Mouse (Mus musculus) embryonic facial prominence, embryonic 15.5 days (tissue): Measurements from ENCODE around the gene Kndc1. TPM values are rescaled to one million over a fixed set of nuclear protein-coding genes. Genes with fewer than 3 reads are reported as not detected.

Source experiments
- ATAC-seq: fragments of 200-750 bp; cut with Nextera tagmentation; 2 replicates; pipeline ENCODE4 v1.8.0; 2017; ENCODE audit warnings: low read depth, moderate TSS enrichment; ENCODE audit not compliant: insufficient number of reproducible peaks, low FRiP score, low TSS enrichment
- H3K27ac ChIP-seq: fragments of 300-500 bp; sonication (generic); replicated peaks from 2 replicates; pipeline ENCODE4 v1.5.1; 2015; ENCODE audit warnings: mild to moderate bottlenecking, inconsistent platforms
- H3K27me3 ChIP-seq: fragments of 300-500 bp; sonication (generic); 2 replicates; pipeline ENCODE4 v1.6.1; 2015; ENCODE audit warnings: inconsistent platforms
- H3K36me3 ChIP-seq: fragments of 300-500 bp; sonication (generic); 2 replicates; pipeline ENCODE4 v1.6.1; 2015; ENCODE audit warnings: mild to moderate bottlenecking, inconsistent platforms
- H3K4me1 ChIP-seq: fragments of 300-500 bp; sonication (generic); 2 replicates; pipeline ENCODE4 v1.6.1; 2015; ENCODE audit warnings: inconsistent platforms
- H3K4me2 ChIP-seq: fragments of 300-500 bp; sonication (generic); replicated peaks from 2 replicates; pipeline ENCODE4 v1.6.1; 2015; ENCODE audit warnings: mild to moderate bottlenecking, inconsistent platforms
- H3K4me3 ChIP-seq: fragments of 300-500 bp; sonication (generic); replicated peaks from 2 replicates; pipeline ENCODE4 v1.5.1; 2015; ENCODE audit warnings: mild to moderate bottlenecking, inconsistent platforms
- H3K9ac ChIP-seq: fragments of 300-500 bp; sonication (generic); 2 replicates; pipeline ENCODE4 v1.6.1; 2015; ENCODE audit warnings: inconsistent platforms
- H3K9me3 ChIP-seq: fragments of 300-500 bp; sonication (generic); replicated peaks from 2 replicates; pipeline ENCODE4 v1.6.1; 2016; ENCODE audit warnings: inconsistent platforms
- WGBS: fragments of 180-500 bp; shearing (Covaris S2); methylation state at CpG from one replicate; pipeline ENCODE4 v1.1.7; 2015; 5-methylcytosine and 5-hydroxymethylcytosine counted together
- polyA plus RNA-seq: library from polyadenylated mRNA; unstranded; fragments of >200 nt; fragmentation: Nextera tagmentation; extraction: Ambion mirVana; gene quantifications from 2 replicates; pipeline ENCODE4 v1.2.1, GENCODE M21; 2015

Gene Kndc1
- polyA plus RNA-seq, 1 experiment from 2014 or later, result 1.7 TPM

DNA sequence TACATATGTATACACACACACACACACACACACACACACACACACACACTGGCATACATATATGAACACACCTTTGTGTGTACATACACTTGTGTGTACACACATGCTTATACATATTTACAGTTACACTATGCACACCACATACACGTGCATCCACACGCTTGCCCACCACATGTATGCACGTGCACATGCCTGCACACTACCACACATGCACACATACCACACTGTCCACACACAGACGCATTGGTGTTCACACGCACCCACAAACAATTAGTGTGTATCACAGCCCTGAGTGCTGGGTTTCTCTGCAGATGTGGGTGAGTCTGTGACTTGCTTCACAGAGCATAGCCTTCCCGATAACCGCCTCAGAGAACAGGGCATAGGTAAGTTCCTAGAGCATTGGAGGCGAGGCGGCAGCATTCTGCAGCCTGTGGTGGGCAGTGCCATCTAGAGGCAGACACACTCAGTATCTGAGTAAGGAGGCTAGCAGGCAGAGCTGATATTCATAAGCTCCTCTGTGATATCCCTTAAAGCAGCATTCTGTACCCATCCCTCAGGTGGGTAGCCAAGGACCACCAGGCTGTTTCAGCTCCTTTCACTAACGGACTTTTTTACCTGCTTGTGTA, 17.2 kb upstream of the Kndc1 start:
- Histone ChIP-seq H3K27me3 (no peaks in the 10 kb centered on the region), H3K9ac (no peak overlapping the region), H3K27ac (no peak overlapping the region), H3K4me2 (no peak overlapping the region), H3K4me1 (no peaks in the 10 kb centered on the region), H3K9me3 (no peaks in the 10 kb centered on the region), H3K36me3 (no peaks in the 10 kb centered on the region), H3K4me3 (no peak overlapping the region)
- ATAC-seq, result no peak
- WGBS, result 65% methylated on average over 10 of the region's 10 CpGs

GRCm38 (mm10) chr7:139878122-139878521, 16.4 kb upstream of the Kndc1 start:
- Histone ChIP-seq H3K9me3 (no peaks in the 10 kb centered on the region), H3K4me3 (no peak overlapping the region), H3K27ac (no peak overlapping the region), H3K36me3 (no peaks in the 10 kb centered on the region), H3K9ac (no peak overlapping the region), H3K4me2 (no peak overlapping the region), H3K27me3 (no peaks in the 10 kb centered on the region), H3K4me1 (no peaks in the 10 kb centered on the region)
- 66% methylated on average over 5 of the region's 5 CpGs for WGBS
- no peak for ATAC-seq

- H3K36me3 ChIP-seq, result no peaks in the 10 kb centered on the region
- no peak overlapping the region for H3K4me2 ChIP-seq
- H3K4me3 ChIP-seq, result no peak overlapping the region
- H3K9me3 ChIP-seq, result no peaks in the 10 kb centered on the region
- ATAC-seq, result no peak
- no peak overlapping the region for H3K9ac ChIP-seq
- no peaks in the 10 kb centered on the region for H3K27me3 ChIP-seq
- no peaks in the 10 kb centered on the region for H3K4me1 ChIP-seq
- 49% methylated on average over 6 of the region's 6 CpGs for WGBS
- H3K27ac ChIP-seq, result no peak overlapping the region
Observed at GRCm38 (mm10) chr7:139878621-139879020, 15.9 kb upstream of the Kndc1 start.

GRCm38 (mm10) chr7:139883545-139883944, 11.0 kb upstream of the Kndc1 start:
- Histone ChIP-seq H3K27me3 (no peaks in the 10 kb centered on the region), H3K4me2 (no peak overlapping the region), H3K9me3 (no peaks in the 10 kb centered on the region), H3K36me3 (no peaks in the 10 kb centered on the region), H3K4me1 (no peaks in the 10 kb centered on the region), H3K9ac (no peak overlapping the region), H3K4me3 (no peak overlapping the region), H3K27ac (no peak overlapping the region)
- no peak for ATAC-seq
- WGBS, result 54% methylated on average over 4 of the region's 4 CpGs

GRCm38 (mm10) chr7:139891779-139892178, 2.7 kb upstream of the Kndc1 start:
- H3K4me1 ChIP-seq, result peaks cover 8% of the 10 kb centered on the region
- ATAC-seq, result no peak
- 67% methylated on average over 5 of the region's 5 CpGs for WGBS

DNA sequence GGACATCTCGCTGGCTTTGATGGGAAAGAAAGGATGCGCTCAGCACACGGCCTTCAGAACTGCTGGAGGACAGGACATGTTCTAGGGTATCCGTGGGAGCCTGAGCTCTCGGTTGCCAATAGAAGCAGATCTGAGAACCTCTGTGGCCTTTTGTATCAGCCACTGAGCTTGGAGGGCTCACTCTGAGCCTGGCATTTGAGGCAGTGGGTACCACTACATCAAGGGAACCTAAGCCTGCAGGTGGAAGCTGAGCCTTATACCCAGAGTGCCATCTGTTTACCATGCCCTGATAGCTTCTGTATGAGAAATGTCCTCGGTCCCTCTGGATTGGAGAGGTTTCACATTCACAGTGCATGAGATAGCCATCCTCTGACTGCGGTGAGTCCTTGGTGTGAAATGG, 1.8 kb downstream of the Kndc1 start:
- Histone ChIP-seq H3K4me2 (no peak overlapping the region), H3K9ac (no peak overlapping the region), H3K27ac (no peak overlapping the region), H3K36me3 (no peaks in the 10 kb centered on the region), H3K9me3 (no peaks in the 10 kb centered on the region), H3K4me3 (no peak overlapping the region), H3K4me1 (peaks cover 8% of the 10 kb centered on the region), H3K27me3 (peaks cover 51% of the 10 kb centered on the region)
- WGBS, result 79% methylated on average over 7 of the region's 7 CpGs
- ATAC-seq, result no peak

More at GRCm38 (mm10) chr7:139891779-139892178, 2.7 kb upstream of the Kndc1 start:
- no peaks in the 10 kb centered on the region for H3K36me3 ChIP-seq
- H3K9ac ChIP-seq, result no peak overlapping the region
- peaks cover 46% of the 10 kb centered on the region for H3K27me3 ChIP-seq
- H3K9me3 ChIP-seq, result no peaks in the 10 kb centered on the region
- no peak overlapping the region for H3K4me3 ChIP-seq
- H3K27ac ChIP-seq, result no peak overlapping the region
- no peak overlapping the region for H3K4me2 ChIP-seq

GRCm38 (mm10) chr7:139896796-139897195, 2.3 kb downstream of the Kndc1 start:
- Histone ChIP-seq H3K9ac (no peak overlapping the region), H3K4me3 (no peak overlapping the region), H3K4me1 (peaks cover 8% of the 10 kb centered on the region), H3K4me2 (no peak overlapping the region), H3K36me3 (no peaks in the 10 kb centered on the region), H3K27me3 (peaks cover 51% of the 10 kb centered on the region), H3K27ac (no peak overlapping the region), H3K9me3 (no peaks in the 10 kb centered on the region)
- ATAC-seq, result no peak
- WGBS, result 77% methylated on average over 7 of the region's 7 CpGs

DNA sequence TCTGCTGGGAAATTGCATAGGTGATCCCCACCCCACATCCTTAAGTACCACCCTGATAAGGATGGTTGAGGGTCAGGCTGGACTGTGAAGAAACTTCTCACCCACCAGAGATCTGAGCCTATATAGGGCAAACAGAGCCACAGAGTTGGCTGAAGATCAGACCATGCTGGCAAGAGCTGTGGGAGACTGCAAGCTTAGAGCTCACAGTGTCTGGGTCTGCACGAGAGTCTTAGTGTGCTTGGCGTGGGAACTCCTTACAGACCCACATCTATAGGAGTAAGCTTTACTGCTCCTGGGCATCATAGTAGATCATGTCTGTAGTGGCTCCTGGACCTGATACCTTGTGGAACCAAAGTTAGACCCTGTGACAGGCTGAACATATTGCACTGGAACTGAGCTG, 4.1 kb downstream of the Kndc1 start:
- 75% methylated on average over 2 of the region's 2 CpGs for WGBS
- Histone ChIP-seq H3K4me2 (no peak overlapping the region), H3K36me3 (no peaks in the 10 kb centered on the region), H3K9ac (no peak overlapping the region), H3K4me3 (no peak overlapping the region), H3K27me3 (peaks cover 36% of the 10 kb centered on the region), H3K9me3 (no peaks in the 10 kb centered on the region), H3K27ac (no peak overlapping the region), H3K4me1 (peaks cover 8% of the 10 kb centered on the region)
- ATAC-seq, result no peak

GRCm38 (mm10) chr7:139899505-139899904, 5.0 kb downstream of the Kndc1 start:
- Histone ChIP-seq H3K9me3 (no peaks in the 10 kb centered on the region), H3K36me3 (no peaks in the 10 kb centered on the region), H3K4me2 (no peak overlapping the region), H3K4me3 (no peak overlapping the region), H3K4me1 (peaks cover 7% of the 10 kb centered on the region), H3K27ac (no peak overlapping the region), H3K9ac (no peak overlapping the region), H3K27me3 (peaks cover 27% of the 10 kb centered on the region)
- no peak for ATAC-seq
- WGBS, result 86% methylated on average over 7 of the region's 7 CpGs

GRCm38 (mm10) chr7:139900456-139900855, 6.0 kb downstream of the Kndc1 start:
- H3K27me3 ChIP-seq, result peaks cover 18% of the 10 kb centered on the region
- ATAC-seq, result no peak
- 87% methylated on average over 7 of the region's 7 CpGs for WGBS
- no peak overlapping the region for H3K4me2 ChIP-seq
- no peaks in the 10 kb centered on the region for H3K9me3 ChIP-seq
- no peak overlapping the region for H3K4me3 ChIP-seq
- no peaks in the 10 kb centered on the region for H3K36me3 ChIP-seq
- H3K27ac ChIP-seq, result no peak overlapping the region
- no peak overlapping the region for H3K9ac ChIP-seq
- H3K4me1 ChIP-seq, result no peaks in the 10 kb centered on the region

DNA sequence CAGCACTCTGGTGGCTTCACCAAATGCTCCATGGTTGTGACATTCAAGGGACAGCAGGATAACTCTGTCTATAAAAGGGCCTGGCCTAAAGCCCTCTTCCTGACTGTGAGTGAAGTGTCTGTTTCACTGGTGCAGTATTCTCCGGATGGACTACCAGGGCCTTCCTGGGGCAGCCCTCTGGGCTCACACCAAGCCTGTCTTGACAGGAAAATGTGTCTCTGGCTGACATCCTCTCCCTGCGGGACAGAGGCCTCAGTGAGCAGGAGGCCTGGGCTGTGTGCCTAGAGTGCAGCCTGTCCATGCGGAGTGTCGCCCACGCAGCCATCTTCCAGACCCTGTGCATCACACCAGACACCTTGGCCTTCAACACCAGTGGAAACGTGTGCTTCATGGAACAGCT, 6.4 kb downstream of the Kndc1 start:
- no peaks in the 10 kb centered on the region for H3K36me3 ChIP-seq
- no peak overlapping the region for H3K27ac ChIP-seq
- no peak overlapping the region for H3K4me2 ChIP-seq
- H3K9ac ChIP-seq, result no peak overlapping the region
- no peak overlapping the region for H3K4me3 ChIP-seq
- no peaks in the 10 kb centered on the region for H3K4me1 ChIP-seq
- H3K27me3 ChIP-seq, result peaks cover 13% of the 10 kb centered on the region
- H3K9me3 ChIP-seq, result no peaks in the 10 kb centered on the region
- 72% methylated on average over 6 of the region's 6 CpGs for WGBS
- ATAC-seq, result no peak

- 43% methylated on average over 1 of the region's 1 CpGs for WGBS
- Histone ChIP-seq H3K4me3 (no peak overlapping the region), H3K27ac (no peak overlapping the region), H3K36me3 (no peaks in the 10 kb centered on the region), H3K9ac (no peak overlapping the region), H3K4me2 (no peak overlapping the region), H3K4me1 (no peaks in the 10 kb centered on the region), H3K27me3 (peaks cover 2% of the 10 kb centered on the region), H3K9me3 (no peaks in the 10 kb centered on the region)
- ATAC-seq, result no peak
Observed at GRCm38 (mm10) chr7:139901981-139902380, 7.5 kb downstream of the Kndc1 start.
